Mouse (Mus musculus) stomach, postnatal 0 days (tissue): Measurements from ENCODE around the gene Sstr4. TPM values are rescaled to one million over a fixed set of nuclear protein-coding genes. Genes with fewer than 3 reads are reported as not detected.

Experiments used
- ATAC-seq: fragments of 200-750 bp; cut with Nextera tagmentation; 2 replicates; pipeline ENCODE4 v1.8.0; 2017; ENCODE audit not compliant: low FRiP score, low TSS enrichment
- DNase-seq: peaks from one replicate; pipeline ENCODE4 v3.0.0-alpha.2; 2016; ENCODE audit warnings: low spot score
- H3K27ac ChIP-seq: fragments of 300-500 bp; sonication (generic); replicated peaks from 2 replicates; pipeline ENCODE4 v1.5.1; 2014; ENCODE audit warnings: mild to moderate bottlenecking, control low read depth
- H3K27me3 ChIP-seq: fragments of 300-500 bp; sonication (generic); 2 replicates; pipeline ENCODE4 v1.6.1; 2014; ENCODE audit warnings: low read length; ENCODE audit not compliant: control insufficient read depth, insufficient read depth
- H3K36me3 ChIP-seq: fragments of 300-500 bp; sonication (generic); 2 replicates; pipeline ENCODE4 v1.6.1; 2014; ENCODE audit warnings: low read length, mixed read lengths; ENCODE audit not compliant: control insufficient read depth, insufficient read depth
- H3K4me1 ChIP-seq: fragments of 300-500 bp; sonication (generic); replicated peaks from 2 replicates; pipeline ENCODE4 v1.6.1; 2014; ENCODE audit warnings: antibody characterized with exemption; ENCODE audit not compliant: control insufficient read depth, insufficient read depth
- H3K4me2 ChIP-seq: fragments of 300-500 bp; sonication (generic); replicated peaks from 2 replicates; pipeline ENCODE4 v1.6.1; 2014; ENCODE audit warnings: low read depth, mild to moderate bottlenecking, control low read depth, moderate library complexity
- H3K4me3 ChIP-seq: fragments of 300-500 bp; sonication (generic); 2 replicates; pipeline ENCODE4 v1.5.1; 2014; ENCODE audit warnings: low read depth, low read length, control low read depth
- H3K9ac ChIP-seq: fragments of 300-500 bp; sonication (generic); 2 replicates; pipeline ENCODE4 v1.6.1; 2014; ENCODE audit warnings: mild to moderate bottlenecking, low read length, control low read depth, mixed read lengths
- H3K9me3 ChIP-seq: fragments of 300-500 bp; sonication (generic); 2 replicates; pipeline ENCODE4 v1.6.1; 2016; ENCODE audit warnings: low read length; ENCODE audit not compliant: control insufficient read depth
- CTCF ChIP-seq: IDR thresholded peaks from 2 replicates; pipeline ENCODE4 v1.5.1; 2016; ENCODE audit warnings: antibody characterized with exemption, low read depth, mild to moderate bottlenecking, moderate library complexity
- EP300 ChIP-seq: optimal IDR thresholded peaks from 2 replicates; pipeline ENCODE3; 2016; ENCODE audit warnings: antibody characterized with exemption
- WGBS: fragments of 180-500 bp; shearing (Covaris S2); extraction: QIAGEN DNeasy Blood & Tissue Kit; methylation state at CpG from one replicate; pipeline ENCODE4 v1.1.7; 2014; 5-methylcytosine and 5-hydroxymethylcytosine counted together
- polyA plus RNA-seq: library from polyadenylated mRNA; unstranded; fragments of >200 nt; fragmentation: Nextera tagmentation; extraction: Ambion mirVana; gene quantifications from 2 replicates; pipeline ENCODE4 v1.2.1, GENCODE M21; 2015

Sstr4 gene
- polyA plus RNA-seq, 1 experiment from 2014 or later, result 0.49 TPM

- H3K36me3 ChIP-seq, result no peaks in the 10 kb centered on the region
- TF ChIP-seq CTCF (no peak), EP300 (no peak)
- ATAC-seq, result no peak
- no peak overlapping the region for H3K4me3 ChIP-seq
- no peak overlapping the region for H3K27ac ChIP-seq
- H3K4me2 ChIP-seq, result no peak overlapping the region
- no peak for DNase-seq
- H3K9ac ChIP-seq, result no peak overlapping the region
- H3K9me3 ChIP-seq, result no peaks in the 10 kb centered on the region
- no peaks in the 10 kb centered on the region for H3K27me3 ChIP-seq
- 38% methylated on average over 1 of the region's 1 CpGs for WGBS
- H3K4me1 ChIP-seq, result no peaks in the 10 kb centered on the region
Observed at GRCm38 (mm10) chr2:148421112-148421511, 26.0 kb downstream of the Sstr4 start.

- TF ChIP-seq CTCF (no peak), EP300 (no peak)
- no peaks in the 10 kb centered on the region for H3K4me1 ChIP-seq
- H3K4me3 ChIP-seq, result no peak overlapping the region
- ATAC-seq (no peak), DNase-seq (no peak)
- no peak overlapping the region for H3K9ac ChIP-seq
- no peak overlapping the region for H3K4me2 ChIP-seq
- H3K9me3 ChIP-seq, result no peaks in the 10 kb centered on the region
- 56% methylated on average over 1 of the region's 1 CpGs for WGBS
- H3K36me3 ChIP-seq, result no peaks in the 10 kb centered on the region
- no peak overlapping the region for H3K27ac ChIP-seq
- H3K27me3 ChIP-seq, result no peaks in the 10 kb centered on the region
Observed at GRCm38 (mm10) chr2:148421706-148422105, 26.6 kb downstream of the Sstr4 start.

GRCm38 (mm10) chr2:148425709-148426382, 30.7 kb downstream of the Sstr4 start:
- no peak overlapping the region for H3K27ac ChIP-seq
- H3K4me2 ChIP-seq, result no peak overlapping the region
- no peaks in the 10 kb centered on the region for H3K9me3 ChIP-seq
- TF ChIP-seq CTCF, result no peak
- H3K4me3 ChIP-seq, result no peak overlapping the region
- 62% methylated on average over 5 of the region's 5 CpGs for WGBS
- ATAC-seq (no peak), DNase-seq (no peak)
- no peak overlapping the region for H3K9ac ChIP-seq
- H3K27me3 ChIP-seq, result no peaks in the 10 kb centered on the region
- H3K36me3 ChIP-seq, result no peaks in the 10 kb centered on the region
- no peaks in the 10 kb centered on the region for H3K4me1 ChIP-seq

GRCm38 (mm10) chr2:148427553-148427952, 32.4 kb downstream of the Sstr4 start:
- ATAC-seq (no peak), DNase-seq (no peak)
- H3K4me2 ChIP-seq, result no peak overlapping the region
- H3K9me3 ChIP-seq, result no peaks in the 10 kb centered on the region
- H3K27ac ChIP-seq, result no peak overlapping the region
- no peak for TF ChIP-seq EP300
- TF ChIP-seq CTCF, result no peak
- no peaks in the 10 kb centered on the region for H3K27me3 ChIP-seq
- no peaks in the 10 kb centered on the region for H3K36me3 ChIP-seq
- H3K9ac ChIP-seq, result no peak overlapping the region
- WGBS, result 71% methylated on average over 3 of the region's 3 CpGs
- no peaks in the 10 kb centered on the region for H3K4me1 ChIP-seq
- no peak overlapping the region for H3K4me3 ChIP-seq

DNA sequence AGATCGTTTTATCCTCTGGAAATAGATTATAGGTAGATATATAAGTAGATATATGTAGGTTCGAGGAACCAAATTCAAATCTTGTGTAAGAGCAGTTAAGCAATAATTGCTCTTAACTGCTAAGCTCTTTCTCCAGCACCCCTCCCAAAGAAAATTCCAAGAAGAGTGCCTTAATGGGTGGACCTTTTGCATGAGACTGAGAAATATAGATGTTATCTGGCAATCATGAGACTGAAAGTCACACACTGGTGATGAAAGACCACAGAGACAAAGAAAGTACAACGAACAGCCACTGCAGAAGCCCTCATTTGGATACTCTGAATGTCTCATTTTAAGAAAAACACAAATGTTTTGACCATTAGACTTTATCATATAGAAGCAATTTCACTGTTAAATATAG, 33.4 kb downstream of the Sstr4 start:
- no peaks in the 10 kb centered on the region for H3K36me3 ChIP-seq
- H3K9me3 ChIP-seq, result no peaks in the 10 kb centered on the region
- ATAC-seq (no peak), DNase-seq (no peak)
- H3K27me3 ChIP-seq, result no peaks in the 10 kb centered on the region
- H3K4me1 ChIP-seq, result no peaks in the 10 kb centered on the region
- no peak overlapping the region for H3K4me2 ChIP-seq
- H3K4me3 ChIP-seq, result no peak overlapping the region
- H3K27ac ChIP-seq, result no peak overlapping the region
- no peak overlapping the region for H3K9ac ChIP-seq
- no peak for TF ChIP-seq CTCF
- TF ChIP-seq EP300, result no peak
- WGBS, result 64% methylated on average over 3 of the region's 3 CpGs

DNA sequence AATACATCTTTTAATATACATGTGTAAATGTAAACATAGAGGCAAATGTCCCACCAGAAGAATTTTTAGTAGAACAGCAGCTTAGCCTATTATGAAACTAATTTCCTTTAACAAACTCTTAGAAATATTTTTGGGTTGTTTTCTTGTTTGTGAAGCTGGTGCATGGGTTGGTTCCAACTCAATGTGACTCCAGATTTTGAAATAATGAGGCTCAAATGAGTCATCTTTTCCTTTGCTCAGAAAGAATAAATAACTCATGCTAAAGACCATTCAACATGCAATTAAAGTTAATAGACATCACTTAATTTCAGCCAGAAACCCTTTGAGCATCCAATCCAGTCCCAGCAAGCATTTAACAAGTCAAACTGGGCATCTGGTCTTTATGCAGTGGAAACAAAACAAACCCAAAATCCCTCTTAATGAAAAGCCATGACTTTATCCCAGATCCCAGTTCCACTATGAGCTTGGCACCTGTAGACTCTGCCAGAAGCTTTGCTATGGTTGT, 33.9 kb downstream of the Sstr4 start:
- no peaks in the 10 kb centered on the region for H3K9me3 ChIP-seq
- ATAC-seq (no peak), DNase-seq (no peak)
- H3K4me3 ChIP-seq, result no peak overlapping the region
- no peak overlapping the region for H3K4me2 ChIP-seq
- no peaks in the 10 kb centered on the region for H3K36me3 ChIP-seq
- H3K27me3 ChIP-seq, result no peaks in the 10 kb centered on the region
- no peak overlapping the region for H3K9ac ChIP-seq
- TF ChIP-seq EP300 (no peak), CTCF (no peak)
- H3K27ac ChIP-seq, result no peak overlapping the region
- no peaks in the 10 kb centered on the region for H3K4me1 ChIP-seq
